ENCODE assay signal across 26 mouse cellular contexts in genomic region chr6:97412403-97412802, GRCm38 (mm10).
DNase-seq lines count a peak whose midpoint lies in the region; ATAC-seq lines count a peak whose summit lies in the region.
"Had no signal": no experiment of that assay in that cellular context is flagged by ENCODE, and none has a peak within 500 bp of the region (broad histone marks: within the 10 kb centered on the region; RNA-seq: fewer than 3 reads in every experiment).

No protein-coding gene starts in this region.

- H3K4me1 ChIP-seq in kidney, embryonic 16.5 days (ENCODE audit: insufficient read depth, low read length), result peaks cover 9% of the 10 kb centered on the region; the same call in 1 of the 2 replicates
- H3K4me1 ChIP-seq: embryonic facial prominence, embryonic 15.5 days had no signal

- H3K4me3 ChIP-seq in kidney, embryonic 16.5 days (ENCODE audit: low read length), result no peak overlapping the region
- H3K4me3 ChIP-seq: embryonic facial prominence, embryonic 13.5 days; embryonic facial prominence, embryonic 15.5 days; erythroblast, embryonic 14.5 days; forebrain, embryonic 10.5 days; forebrain, embryonic 12.5 days had no signal

- H3K9me3 ChIP-seq in kidney, embryonic 16.5 days (ENCODE audit: low read length), result no peaks in the 10 kb centered on the region
- H3K9me3 ChIP-seq: embryonic facial prominence, embryonic 13.5 days; embryonic facial prominence, embryonic 15.5 days; forebrain, embryonic 10.5 days; forebrain, embryonic 12.5 days had no signal

- H3K36me3 ChIP-seq in kidney, embryonic 16.5 days (ENCODE audit: insufficient read depth, low read length), result no peaks in the 10 kb centered on the region
- H3K36me3 ChIP-seq: embryonic facial prominence, embryonic 13.5 days; embryonic facial prominence, embryonic 15.5 days; forebrain, embryonic 10.5 days; forebrain, embryonic 12.5 days; G1E had no signal

- peak; percentile 79 for DNase-seq in heart, adult 11 months
- no peak for DNase-seq in heart, postnatal 4 days
- DNase-seq in kidney, adult 9 months, result peak; percentile 42
- DNase-seq in ES-CJ7 (ENCODE audit: low read depth, low spot score) (peak; percentile 19), ZHBTc4 (ENCODE audit: low read depth, low spot score) (peak; percentile 58)
- DNase-seq in lung, postnatal 10 days, result no peak
- DNase-seq: adrenal gland, adult 2 months; adrenal gland, postnatal 10 days; adrenal gland, postnatal 25 days; cerebellum, adult 11 months; cerebellum, adult 18-20 months; cerebellum, adult 8-10 months; cerebellum, adult 9-11 months; cerebellum, postnatal 14 days; cerebellum, postnatal 36 days; embryo, embryonic 11 days had no signal

- ATAC-seq in kidney, embryonic 16.5 days (ENCODE audit: low FRiP score, low TSS enrichment), result no peak
- ATAC-seq: forebrain, embryonic 14.5 days; forebrain, embryonic 16.5 days; Patski had no signal

- no peak overlapping the region for H3K9ac ChIP-seq in kidney, embryonic 16.5 days (replicated peaks; ENCODE audit: low read length)
- H3K9ac ChIP-seq: embryonic facial prominence, embryonic 13.5 days; embryonic facial prominence, embryonic 15.5 days; forebrain, embryonic 12.5 days had no signal

- no peaks in the 10 kb centered on the region for H3K27me3 ChIP-seq in kidney, embryonic 16.5 days (ENCODE audit: insufficient read depth, low read length)
- H3K27me3 ChIP-seq: embryonic facial prominence, embryonic 13.5 days; embryonic facial prominence, embryonic 15.5 days; forebrain, embryonic 12.5 days; Patski had no signal

- H3K4me2 ChIP-seq in kidney, embryonic 16.5 days (replicated peaks; ENCODE audit: low read depth, low read length), result no peak overlapping the region
- H3K4me2 ChIP-seq: embryonic facial prominence, embryonic 13.5 days; embryonic facial prominence, embryonic 15.5 days; forebrain, embryonic 12.5 days had no signal

- WGBS in kidney, embryonic 16.5 days, result 91% methylated on average over 15 of the region's 15 CpGs

- H3K27ac ChIP-seq in kidney, embryonic 16.5 days (ENCODE audit: low read length), result no peak overlapping the region
- H3K27ac ChIP-seq: embryonic facial prominence, embryonic 13.5 days; embryonic facial prominence, embryonic 15.5 days; forebrain, embryonic 10.5 days; forebrain, embryonic 12.5 days had no signal

Comparison
In these comparisons a context has a peak if more than half of its experiments do, and no peak if none do; other contexts are left out.
1. DNase-seq: peak in heart, adult 11 months (single experiment), kidney, adult 9 months (single experiment), ES-CJ7 (single experiment) and ZHBTc4 (single experiment); none in heart, postnatal 4 days (single experiment) and lung, postnatal 10 days (single experiment).